In the genomic region with DNA sequence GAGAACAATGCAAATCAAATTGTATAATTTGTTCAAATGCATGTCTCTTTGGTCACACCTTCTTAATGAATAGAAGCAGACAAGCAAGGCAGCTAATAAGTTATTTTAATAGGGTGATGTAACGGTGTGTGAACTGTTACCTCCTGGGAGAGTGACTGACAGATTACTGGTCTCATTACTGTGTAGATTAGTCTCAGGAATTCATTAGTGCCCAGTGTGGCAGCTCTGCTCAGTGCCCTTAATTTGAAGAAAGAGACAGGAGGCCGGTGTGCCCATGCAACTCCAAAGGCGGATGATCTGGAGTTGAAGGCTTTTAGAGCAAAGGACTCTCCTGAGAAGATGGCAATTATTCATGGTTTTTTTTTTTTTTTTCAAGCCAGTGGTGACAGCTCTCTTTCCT, we compare ENCODE assay signal across 14 mouse cellular contexts. TPM values are rescaled to one million over a fixed set of nuclear protein-coding genes. Genes with fewer than 3 reads are reported as not detected.
DNase-seq lines count a peak whose midpoint lies in the region; ATAC-seq lines count a peak whose summit lies in the region.
"Had no signal": no experiment of that assay in that cellular context is flagged by ENCODE, and none has a peak within 500 bp of the region (broad histone marks: within the 10 kb centered on the region; RNA-seq: fewer than 3 reads in every experiment).

No protein-coding gene starts in this region.

- H3K36me3 ChIP-seq in embryonic facial prominence, embryonic 14.5 days (ENCODE audit: control insufficient read depth, insufficient read depth, low read length): no peaks in the 10 kb centered on the region
- H3K36me3 ChIP-seq in hindbrain, embryonic 12.5 days: no peaks in the 10 kb centered on the region
- no peaks in the 10 kb centered on the region for H3K36me3 ChIP-seq in midbrain, embryonic 16.5 days (ENCODE audit: control insufficient read depth, insufficient read depth, low read length)
- H3K36me3 ChIP-seq in kidney, embryonic 16.5 days (ENCODE audit: insufficient read depth, low read length): no peaks in the 10 kb centered on the region

- no peak overlapping the region for H3K27ac ChIP-seq in embryonic facial prominence, embryonic 14.5 days (replicated peaks; ENCODE audit: low read depth, low read length)
- no peak overlapping the region for H3K27ac ChIP-seq in hindbrain, embryonic 12.5 days
- H3K27ac ChIP-seq in midbrain, embryonic 16.5 days (ENCODE audit: low read length): no peak overlapping the region
- no peak overlapping the region for H3K27ac ChIP-seq in kidney, embryonic 16.5 days (ENCODE audit: low read length)

- peak; percentile 89 for ATAC-seq in embryonic facial prominence, embryonic 14.5 days (ENCODE audit: low read depth)
- ATAC-seq in hindbrain, embryonic 12.5 days (ENCODE audit: low FRiP score): peak; percentile 97
- peak; percentile 98 for ATAC-seq in midbrain, embryonic 16.5 days
- ATAC-seq in kidney, embryonic 16.5 days (ENCODE audit: low FRiP score, low TSS enrichment): no peak
- ATAC-seq: activated CD4-positive, CD25-positive, alpha-beta regulatory T cell, adult 4 months; CD4-positive, CD25-positive, alpha-beta regulatory T cell, adult 4 months had no signal

- no peaks in the 10 kb centered on the region for H3K4me1 ChIP-seq in embryonic facial prominence, embryonic 14.5 days (ENCODE audit: control insufficient read depth, insufficient read depth, low read length)
- 0 out of 2 replicates have a peak, but pooled peaks cover 2% of the 10 kb centered on the region for H3K4me1 ChIP-seq in hindbrain, embryonic 12.5 days
- no peaks in the 10 kb centered on the region for H3K4me1 ChIP-seq in midbrain, embryonic 16.5 days (ENCODE audit: control insufficient read depth, insufficient read depth, low read length)
- no peaks in the 10 kb centered on the region for H3K4me1 ChIP-seq in kidney, embryonic 16.5 days (ENCODE audit: insufficient read depth, low read length)
- H3K4me1 ChIP-seq: megakaryocyte, embryonic 14.5 days had no signal

- H3K27me3 ChIP-seq in embryonic facial prominence, embryonic 14.5 days (replicated peaks; ENCODE audit: control insufficient read depth, insufficient read depth, low read length): no peaks in the 10 kb centered on the region
- H3K27me3 ChIP-seq in hindbrain, embryonic 12.5 days: no peaks in the 10 kb centered on the region
- no peaks in the 10 kb centered on the region for H3K27me3 ChIP-seq in midbrain, embryonic 16.5 days (ENCODE audit: control insufficient read depth, insufficient read depth, low read depth, low read length)
- H3K27me3 ChIP-seq in kidney, embryonic 16.5 days (ENCODE audit: insufficient read depth, low read length): no peaks in the 10 kb centered on the region
- H3K27me3 ChIP-seq: megakaryocyte, embryonic 14.5 days had no signal

- DNase-seq in Muller cell, postnatal 12 days (ENCODE audit: inconsistent ontology term): peak; percentile 45
- peak; percentile 34 for DNase-seq in embryonic facial prominence, embryonic 14.5 days (ENCODE audit: low spot score)
- no peak for DNase-seq in spleen, adult 18-20 months
- no peak for DNase-seq in spleen, postnatal 4 days (ENCODE audit: low spot score in 2 of 2)
- DNase-seq: adrenal gland, postnatal 36 days; cerebellum, adult 11-12 months; kidney, adult 11 months; right cerebral cortex, postnatal 25 days had no signal

- H3K9me3 ChIP-seq in embryonic facial prominence, embryonic 14.5 days (ENCODE audit: control insufficient read depth, low read length): no peaks in the 10 kb centered on the region
- no peaks in the 10 kb centered on the region for H3K9me3 ChIP-seq in hindbrain, embryonic 12.5 days (replicated peaks)
- no peaks in the 10 kb centered on the region for H3K9me3 ChIP-seq in midbrain, embryonic 16.5 days (replicated peaks; ENCODE audit: control insufficient read depth, low read length, poor library complexity, severe bottlenecking)
- no peaks in the 10 kb centered on the region for H3K9me3 ChIP-seq in kidney, embryonic 16.5 days (ENCODE audit: low read length)
- H3K9me3 ChIP-seq: megakaryocyte, embryonic 14.5 days had no signal

- 45% methylated on average over 3 of the region's 3 CpGs for WGBS in embryonic facial prominence, embryonic 14.5 days
- 20% methylated on average over 3 of the region's 3 CpGs for WGBS in hindbrain, embryonic 12.5 days
- 13% methylated on average over 3 of the region's 3 CpGs for WGBS in midbrain, embryonic 16.5 days
- 40% methylated on average over 3 of the region's 3 CpGs for WGBS in kidney, embryonic 16.5 days

- H3K4me3 ChIP-seq in embryonic facial prominence, embryonic 14.5 days (ENCODE audit: low read depth, low read length): no peak overlapping the region
- no peak overlapping the region for H3K4me3 ChIP-seq in hindbrain, embryonic 12.5 days
- H3K4me3 ChIP-seq in midbrain, embryonic 16.5 days (ENCODE audit: low read depth, low read length): no peak overlapping the region
- H3K4me3 ChIP-seq in kidney, embryonic 16.5 days (ENCODE audit: low read length): no peak overlapping the region
- H3K4me3 ChIP-seq: megakaryocyte, embryonic 14.5 days had no signal

- H3K9ac ChIP-seq in embryonic facial prominence, embryonic 14.5 days (ENCODE audit: low read depth, low read length): no peak overlapping the region
- H3K9ac ChIP-seq in hindbrain, embryonic 12.5 days: no peak overlapping the region
- H3K9ac ChIP-seq in midbrain, embryonic 16.5 days (ENCODE audit: low read depth, low read length): no peak overlapping the region
- H3K9ac ChIP-seq in kidney, embryonic 16.5 days (replicated peaks; ENCODE audit: low read length): no peak overlapping the region

- H3K4me2 ChIP-seq in embryonic facial prominence, embryonic 14.5 days (ENCODE audit: low read depth, low read length): no peak overlapping the region
- no peak overlapping the region for H3K4me2 ChIP-seq in hindbrain, embryonic 12.5 days (replicated peaks)
- no peak overlapping the region for H3K4me2 ChIP-seq in midbrain, embryonic 16.5 days (ENCODE audit: low read length)
- H3K4me2 ChIP-seq in kidney, embryonic 16.5 days (replicated peaks; ENCODE audit: low read depth, low read length): no peak overlapping the region

RNA-seq across cellular contexts. Expression of a gene that starts 55.4 kb away (rescaled TPM):
- 115 and 134 TPM in 2 replicates for polyA plus RNA-seq in embryonic facial prominence, embryonic 14.5 days (2014; fragmentation: Nextera tagmentation; extraction: Ambion mirVana)
- polyA plus RNA-seq in hindbrain, embryonic 12.5 days (2016; fragmentation: Nextera tagmentation; extraction: Ambion mirVana): 86.7 and 95.9 TPM in 2 replicates
- polyA plus RNA-seq in midbrain, embryonic 16.5 days (2015; fragmentation: Nextera tagmentation; extraction: Ambion mirVana): 21.5 and 30.8 TPM in 2 replicates
- polyA plus RNA-seq in kidney, embryonic 16.5 days (2015; fragmentation: Nextera tagmentation; extraction: Ambion mirVana): 61.9 and 75.2 TPM in 2 replicates

Comparison
In these comparisons a context has a peak if more than half of its experiments do, and no peak if none do; other contexts are left out.
1. DNase-seq: peak in Muller cell, postnatal 12 days (single experiment) and embryonic facial prominence, embryonic 14.5 days (single experiment); none in spleen, adult 18-20 months (0 of 2) and spleen, postnatal 4 days (0 of 2).